Mouse (Mus musculus) heart, embryonic 14.5 days (tissue): ENCODE measurements at regions not wholly inside any gene's neighbourhood (a gene's known extent, or its start where the extent isn't known, plus 50 kb on each side); places are given as distances from the start of the nearest gene placed in this dataset.

ENCODE experiments used
- ATAC-seq: fragments of 200-750 bp; cut with Nextera tagmentation; 2 replicates; pipeline ENCODE4 v1.8.0; 2017; ENCODE audit warnings: low read depth, moderate TSS enrichment; ENCODE audit not compliant: insufficient number of reproducible peaks, insufficient read depth, low FRiP score
- H3K27ac ChIP-seq, 2 experiments: fragments of 200-500 bp in 1 of 2; fragments of 300-500 bp in 1 of 2; sonication (generic) in 1 of 2; replicated peaks in 1 of 2; 2 replicates each; pipeline ENCODE4 v1.5.1; 2012 to 2014; ENCODE audit warnings: low read depth in 2 of 2, low read length in 2 of 2, control low read depth in 1 of 2, mild to moderate bottlenecking in 1 of 2, mixed read lengths in 1 of 2; ENCODE audit not compliant: control insufficient read depth in 1 of 2, insufficient read depth in 1 of 2
- H3K27me3 ChIP-seq: fragments of 300-500 bp; sonication (generic); 2 replicates; pipeline ENCODE4 v1.6.1; 2014; ENCODE audit warnings: mild to moderate bottlenecking, low read length, control low read depth; ENCODE audit not compliant: control insufficient read depth, insufficient read depth
- H3K36me3 ChIP-seq: fragments of 300-500 bp; sonication (generic); 2 replicates; pipeline ENCODE4 v1.6.1; 2014; ENCODE audit warnings: mild to moderate bottlenecking, control low read depth, low read length, mixed read lengths; ENCODE audit not compliant: control insufficient read depth, insufficient read depth
- H3K4me1 ChIP-seq, 2 experiments: fragments of 200-500 bp in 1 of 2; fragments of 300-500 bp in 1 of 2; sonication (generic) in 1 of 2; 2 replicates each; pipeline ENCODE4 v1.6.1; 2012 to 2014; ENCODE audit warnings: low read length in 2 of 2, control low read depth in 1 of 2, mixed read lengths in 1 of 2; ENCODE audit not compliant: control insufficient read depth in 2 of 2, insufficient read depth in 2 of 2
- H3K4me2 ChIP-seq: fragments of 300-500 bp; sonication (generic); 2 replicates; pipeline ENCODE4 v1.6.1; 2014; ENCODE audit warnings: mild to moderate bottlenecking, low read length
- H3K4me3 ChIP-seq, 2 experiments: fragments of 200-500 bp in 1 of 2; fragments of 300-500 bp in 1 of 2; sonication (generic) in 1 of 2; 2 replicates each; pipeline ENCODE4 v1.5.1; 2012 to 2014; ENCODE audit warnings: low read length in 2 of 2, mild to moderate bottlenecking in 2 of 2, control low read depth in 1 of 2, low read depth in 1 of 2, moderate library complexity in 1 of 2; ENCODE audit not compliant: control insufficient read depth in 1 of 2, insufficient read depth in 1 of 2
- H3K9ac ChIP-seq: fragments of 300-500 bp; sonication (generic); 2 replicates; pipeline ENCODE4 v1.6.1; 2014; ENCODE audit warnings: mild to moderate bottlenecking, low read length
- H3K9me3 ChIP-seq: fragments of 300-500 bp; sonication (generic); 2 replicates; pipeline ENCODE4 v1.6.1; 2016; ENCODE audit warnings: low read length, control low read depth; ENCODE audit not compliant: control insufficient read depth
- WGBS: fragments of 180-500 bp; shearing (Covaris S2); extraction: QIAGEN DNeasy Blood & Tissue Kit; methylation state at CpG from one replicate; pipeline ENCODE4 v1.1.7; 2014; 5-methylcytosine and 5-hydroxymethylcytosine counted together

DNA sequence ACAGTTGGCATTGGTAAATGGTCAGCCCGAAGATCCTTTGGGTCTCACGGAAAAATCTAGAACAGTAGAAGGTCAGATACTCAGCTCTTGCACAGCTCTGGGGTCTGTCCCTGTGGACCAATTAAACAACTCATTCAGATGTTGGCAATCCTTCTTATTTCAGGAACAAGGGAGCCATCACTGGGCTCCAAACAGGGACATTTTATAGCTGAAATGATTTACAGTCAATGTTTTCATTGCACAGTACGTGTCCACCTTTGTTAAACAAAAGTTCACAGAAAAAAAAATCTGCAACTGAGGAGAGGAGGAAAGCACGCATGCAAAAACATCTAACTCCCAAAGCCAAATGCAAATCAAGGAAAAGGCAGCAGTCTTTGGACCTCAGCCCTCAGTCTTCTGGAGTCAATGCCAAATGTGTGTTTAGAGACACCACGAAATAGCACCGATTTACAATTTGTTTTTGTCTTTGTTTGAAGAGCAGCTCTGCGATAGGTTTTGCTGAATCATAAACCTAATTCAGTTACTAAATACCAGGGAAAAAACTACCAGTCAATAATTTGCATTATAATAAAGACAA is 127.1 kb downstream of the Kctd12 start:
- WGBS, result 78% methylated on average over 7 of the region's 7 CpGs
- Histone ChIP-seq H3K4me3 (no peak overlapping the region), H3K27ac (no peak overlapping the region), H3K9me3 (no peaks in the 10 kb centered on the region), H3K9ac (no peak overlapping the region), H3K4me2 (no peak overlapping the region), H3K36me3 (no peaks in the 10 kb centered on the region), H3K27me3 (no peaks in the 10 kb centered on the region), H3K4me1 (no peaks in the 10 kb centered on the region)
- no peak for ATAC-seq

DNA sequence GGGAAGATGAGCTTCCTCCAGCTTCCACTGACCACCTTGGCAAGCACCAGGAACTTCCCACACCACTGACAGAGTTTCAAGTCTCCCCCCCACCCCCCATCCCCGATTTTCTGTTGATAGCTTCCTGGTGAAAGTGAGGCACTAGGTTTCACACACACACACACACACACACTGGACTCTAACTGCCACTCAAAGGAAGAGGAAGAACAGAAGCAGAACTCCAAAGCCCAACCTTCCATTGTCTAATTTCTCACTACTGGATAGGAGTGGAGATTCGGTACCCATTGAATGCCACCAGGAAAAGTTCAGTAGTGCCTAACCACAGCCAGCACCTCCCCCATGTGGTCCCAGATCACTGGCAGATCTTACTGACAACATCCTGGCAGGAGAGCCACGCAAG is 138.7 kb downstream of the Kctd12 start:
- no peaks in the 10 kb centered on the region for H3K4me1 ChIP-seq
- no peak overlapping the region for H3K4me2 ChIP-seq
- no peak for ATAC-seq
- H3K27me3 ChIP-seq, result no peaks in the 10 kb centered on the region
- no peaks in the 10 kb centered on the region for H3K9me3 ChIP-seq
- H3K9ac ChIP-seq, result no peak overlapping the region
- 58% methylated on average over 3 of the region's 3 CpGs for WGBS
- no peak overlapping the region for H3K27ac ChIP-seq
- no peaks in the 10 kb centered on the region for H3K36me3 ChIP-seq
- no peak overlapping the region for H3K4me3 ChIP-seq

- Histone ChIP-seq H3K9me3 (no peaks in the 10 kb centered on the region), H3K4me1 (no peaks in the 10 kb centered on the region), H3K36me3 (no peaks in the 10 kb centered on the region), H3K27me3 (no peaks in the 10 kb centered on the region), H3K27ac (no peak overlapping the region), H3K4me3 (no peak overlapping the region), H3K4me2 (no peak overlapping the region), H3K9ac (no peak overlapping the region)
- ATAC-seq, result no peak
- WGBS, result 75% methylated on average over 1 of the region's 1 CpGs
These were observed 144.8 kb downstream of the Kctd12 start for GRCm38 (mm10) chr14:102837602-102838001.

GRCm38 (mm10) chr14:102835118-102835769 is 147.2 kb downstream of the Kctd12 start:
- no peak for ATAC-seq
- H3K27me3 ChIP-seq, result no peaks in the 10 kb centered on the region
- H3K4me3 ChIP-seq, result no peak overlapping the region
- H3K36me3 ChIP-seq, result no peaks in the 10 kb centered on the region
- no peaks in the 10 kb centered on the region for H3K4me1 ChIP-seq
- no peak overlapping the region for H3K27ac ChIP-seq
- no peak overlapping the region for H3K4me2 ChIP-seq
- no peak overlapping the region for H3K9ac ChIP-seq
- no peaks in the 10 kb centered on the region for H3K9me3 ChIP-seq
- 71% methylated on average over 11 of the region's 11 CpGs for WGBS

- Histone ChIP-seq H3K9me3 (no peaks in the 10 kb centered on the region), H3K27ac (no peak overlapping the region), H3K4me1 (peaks cover 4 to 11% of the 10 kb centered on the region in 2 experiments; a peak in 2 of 4 replicates), H3K27me3 (no peaks in the 10 kb centered on the region), H3K4me2 (no peak overlapping the region), H3K9ac (no peak overlapping the region), H3K36me3 (no peaks in the 10 kb centered on the region), H3K4me3 (no peak overlapping the region)
- WGBS, result 82% methylated on average over 3 of the region's 3 CpGs
- no peak for ATAC-seq
These were observed 154.0 kb downstream of the Kctd12 start for GRCm38 (mm10) chr14:102828442-102828841.

DNA sequence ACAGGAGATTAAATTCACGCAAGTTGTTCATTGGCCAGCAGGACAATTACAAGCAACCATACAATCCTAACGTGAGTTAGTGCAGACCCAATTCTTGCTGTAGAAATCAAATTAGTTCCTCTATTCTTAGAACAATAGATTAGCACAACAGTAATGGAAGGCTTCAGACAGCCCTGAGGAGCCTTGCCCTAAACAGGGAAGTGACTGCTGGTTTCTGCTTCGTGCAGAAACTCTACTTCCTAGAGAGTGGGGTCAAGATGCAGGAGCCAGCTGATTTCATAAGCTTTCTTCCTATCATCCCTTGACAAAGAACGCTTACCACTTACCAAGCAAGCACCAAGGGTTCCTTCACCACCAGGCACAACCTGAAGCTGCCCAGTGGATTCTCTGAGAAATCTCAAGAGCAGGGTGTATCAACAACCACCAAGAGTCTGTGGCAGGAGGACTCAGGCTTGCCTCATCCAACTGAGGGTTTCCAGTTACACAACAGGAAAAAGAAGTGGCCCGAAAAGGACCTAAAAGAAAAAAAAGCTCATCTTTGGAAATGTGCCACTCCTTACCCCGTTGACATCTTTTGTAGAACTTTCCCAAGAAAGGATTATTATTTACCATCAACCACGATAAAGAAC is 154.6 kb downstream of the Kctd12 start:
- Histone ChIP-seq H3K4me1 (peaks cover 4 to 11% of the 10 kb centered on the region in 2 experiments; a peak in 2 of 4 replicates), H3K4me3 (no peak overlapping the region), H3K4me2 (no peak overlapping the region), H3K9me3 (no peaks in the 10 kb centered on the region), H3K27me3 (no peaks in the 10 kb centered on the region), H3K9ac (no peak overlapping the region), H3K36me3 (no peaks in the 10 kb centered on the region), H3K27ac (no peak overlapping the region)
- 66% methylated on average over 7 of the region's 7 CpGs for WGBS
- ATAC-seq, result no peak

DNA sequence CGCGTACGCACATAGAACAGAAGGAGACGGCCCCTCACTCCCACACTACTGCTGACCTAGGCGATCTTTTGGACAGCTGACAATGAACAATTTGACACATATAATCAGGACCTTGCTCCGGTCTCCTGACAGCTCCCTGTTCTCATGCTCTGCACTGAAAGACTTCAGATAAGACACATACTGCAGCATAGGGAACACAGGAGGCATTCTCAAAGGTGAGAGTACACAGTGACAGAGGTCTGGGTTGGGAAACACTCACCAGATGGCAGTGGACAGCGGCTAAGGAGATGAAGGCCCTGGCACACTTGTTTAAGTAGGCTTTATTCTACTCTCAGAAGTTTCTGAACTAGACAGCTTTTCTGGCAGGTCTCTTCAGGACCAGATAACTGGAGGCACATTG is 156.9 kb downstream of the Kctd12 start:
- ATAC-seq, result peak; percentile 47; the same call in 1 of the 2 replicates
- no peaks in the 10 kb centered on the region for H3K27me3 ChIP-seq
- H3K4me2 ChIP-seq, result no peak overlapping the region
- WGBS, result 30% methylated on average over 7 of the region's 7 CpGs
- no peak overlapping the region for H3K4me3 ChIP-seq
- H3K36me3 ChIP-seq, result no peaks in the 10 kb centered on the region
- peak overlapping the region in 1 of 2 experiments; percentile 24; a peak in 1 of 4 replicates for H3K27ac ChIP-seq
- H3K9me3 ChIP-seq, result no peaks in the 10 kb centered on the region
- peaks cover 4 to 11% of the 10 kb centered on the region in 2 experiments; a peak in 2 of 4 replicates for H3K4me1 ChIP-seq
- no peak overlapping the region for H3K9ac ChIP-seq
